Mouse (Mus musculus) lung, postnatal 0 days (tissue): Measurements from ENCODE around the gene Hba-a2. TPM values are rescaled to one million over a fixed set of nuclear protein-coding genes. Genes with fewer than 3 reads are reported as not detected.

Experiments used
- ATAC-seq: fragments of 200-750 bp; cut with Nextera tagmentation; 2 replicates; pipeline ENCODE4 v1.8.0; 2017; ENCODE audit warnings: moderate library complexity
- DNase-seq: peaks from one replicate; pipeline ENCODE4 v3.0.0-alpha.2; 2016; ENCODE audit warnings: low spot score
- H3K27ac ChIP-seq: fragments of 300-500 bp; sonication (generic); 2 replicates; pipeline ENCODE4 v1.5.1; 2014; ENCODE audit warnings: antibody characterized with exemption, mild to moderate bottlenecking, low read length, mixed read lengths
- H3K27me3 ChIP-seq: fragments of 300-500 bp; sonication (generic); replicated peaks from 2 replicates; pipeline ENCODE4 v1.6.1; 2014; ENCODE audit warnings: low read length, mixed read lengths; ENCODE audit not compliant: insufficient read depth
- H3K36me3 ChIP-seq: fragments of 300-500 bp; sonication (generic); 2 replicates; pipeline ENCODE4 v1.6.1; 2014; ENCODE audit warnings: low read length, mixed read lengths; ENCODE audit not compliant: insufficient read depth
- H3K4me1 ChIP-seq: fragments of 300-500 bp; sonication (generic); 2 replicates; pipeline ENCODE4 v1.6.1; 2014; ENCODE audit warnings: antibody characterized with exemption, low read depth, low read length, mixed read lengths; ENCODE audit not compliant: insufficient read depth
- H3K4me2 ChIP-seq: fragments of 300-500 bp; sonication (generic); replicated peaks from 2 replicates; pipeline ENCODE4 v1.6.1; 2014; ENCODE audit warnings: low read depth, mild to moderate bottlenecking, low read length, moderate library complexity, mixed read lengths
- H3K4me3 ChIP-seq: fragments of 300-500 bp; sonication (generic); 2 replicates; pipeline ENCODE4 v1.5.1; 2014; ENCODE audit warnings: low read depth, low read length
- H3K9ac ChIP-seq: fragments of 300-500 bp; sonication (generic); replicated peaks from 2 replicates; pipeline ENCODE4 v1.6.1; 2014; ENCODE audit warnings: low read depth, mild to moderate bottlenecking
- H3K9me3 ChIP-seq: fragments of 300-500 bp; sonication (generic); 2 replicates; pipeline ENCODE4 v1.6.1; 2016; ENCODE audit warnings: low read length, mixed read lengths
- CTCF ChIP-seq: IDR thresholded peaks from 2 replicates; pipeline ENCODE4 v1.5.1; 2016; ENCODE audit warnings: antibody characterized with exemption, mild to moderate bottlenecking
- EP300 ChIP-seq: IDR thresholded peaks from 2 replicates; pipeline ENCODE4 v1.6.1; 2016; ENCODE audit warnings: antibody characterized with exemption, mild to moderate bottlenecking, control low read depth
- WGBS: fragments of 180-500 bp; shearing (Covaris S2); extraction: QIAGEN DNeasy Blood & Tissue Kit; methylation state at CpG from one replicate; pipeline ENCODE4 v1.1.7; 2014; 5-methylcytosine and 5-hydroxymethylcytosine counted together
- polyA plus RNA-seq: library from polyadenylated mRNA; unstranded; fragments of >200 nt; fragmentation: Nextera tagmentation; extraction: Ambion mirVana; gene quantifications from 2 replicates; pipeline ENCODE4 v1.2.1, GENCODE M21; 2015

Hba-a2 gene
- polyA plus RNA-seq, 1 experiment from 2014 or later, result 27,628 TPM

DNA sequence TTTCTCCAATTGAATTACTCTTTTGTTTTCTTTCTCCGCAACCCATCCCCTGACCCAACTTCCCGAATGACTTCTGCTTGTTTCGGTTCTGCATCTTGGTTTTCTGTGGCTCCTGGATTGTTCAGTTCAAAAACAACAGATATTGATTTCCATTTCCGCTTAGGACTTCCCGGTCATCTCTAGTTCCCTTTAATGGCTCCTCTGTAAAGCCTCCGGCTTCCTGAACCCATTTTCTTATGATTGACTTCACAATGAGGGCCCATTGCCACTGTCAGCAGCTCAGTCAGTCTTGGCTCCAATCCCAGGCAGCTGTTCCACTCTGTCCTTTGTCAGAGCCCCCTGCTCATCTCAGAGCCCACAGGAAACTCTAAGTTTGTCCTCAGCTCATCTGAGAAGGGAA is 34.8 kb downstream of the Hba-a2 start:
- Histone ChIP-seq H3K4me3 (no peak overlapping the region), H3K9ac (no peak overlapping the region), H3K27ac (no peak overlapping the region), H3K27me3 (no peaks in the 10 kb centered on the region), H3K9me3 (no peaks in the 10 kb centered on the region), H3K4me2 (no peak overlapping the region), H3K4me1 (no peaks in the 10 kb centered on the region), H3K36me3 (no peaks in the 10 kb centered on the region)
- DNase-seq (no peak), ATAC-seq (peak; percentile 38)
- 40% methylated on average over 6 of the region's 6 CpGs for WGBS
- TF ChIP-seq CTCF, result no peak
- 0 out of 2 replicates have a peak, but pooled peaks have one; percentile 21 for TF ChIP-seq EP300

DNA sequence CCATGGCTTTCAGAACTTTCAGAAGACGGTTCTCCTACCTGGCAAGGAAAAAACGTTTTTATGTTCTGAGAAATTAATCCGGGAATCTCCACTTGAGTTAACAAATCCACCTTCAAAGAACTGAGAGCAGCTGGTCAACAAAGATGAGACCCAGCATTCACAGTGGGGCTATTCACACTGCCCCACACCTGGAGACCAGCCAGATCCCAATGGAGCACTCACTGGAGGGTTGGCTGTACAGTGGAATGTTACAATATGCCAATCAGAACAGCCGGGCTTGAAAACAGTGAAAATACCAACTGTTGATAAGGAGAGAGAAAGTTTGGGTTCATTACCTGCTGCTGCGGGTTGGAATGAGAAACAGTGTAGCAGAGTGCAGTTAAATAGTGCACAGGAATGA is 35.6 kb downstream of the Hba-a2 start:
- no peak overlapping the region for H3K4me2 ChIP-seq
- 43% methylated on average over 5 of the region's 5 CpGs for WGBS
- DNase-seq, result no peak
- no peaks in the 10 kb centered on the region for H3K4me1 ChIP-seq
- no peaks in the 10 kb centered on the region for H3K9me3 ChIP-seq
- H3K27ac ChIP-seq, result no peak overlapping the region
- no peak for TF ChIP-seq CTCF
- no peak for TF ChIP-seq EP300
- H3K4me3 ChIP-seq, result no peak overlapping the region
- H3K27me3 ChIP-seq, result no peaks in the 10 kb centered on the region
- peak; percentile 22; the same call in 1 of the 2 replicates for ATAC-seq
- no peak overlapping the region for H3K9ac ChIP-seq
- no peaks in the 10 kb centered on the region for H3K36me3 ChIP-seq

DNA sequence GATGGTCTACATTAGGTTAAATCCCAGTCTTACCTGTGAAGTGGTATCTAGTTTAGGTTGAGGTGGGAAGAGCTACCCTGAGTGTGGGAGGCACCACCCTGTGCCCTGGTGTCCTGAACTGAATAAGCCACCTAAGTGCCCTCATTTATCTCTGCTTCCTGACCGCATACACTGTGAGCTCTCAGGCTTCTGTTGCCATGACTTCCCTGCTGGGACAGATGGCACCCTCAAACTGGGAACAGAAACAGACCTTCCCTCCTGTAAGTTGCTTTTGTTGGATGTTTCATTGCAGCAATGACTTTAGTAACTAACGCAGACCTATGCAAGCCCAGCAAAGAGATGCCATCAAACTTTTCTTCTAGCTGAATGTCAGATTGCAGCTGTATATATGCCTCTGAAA is 36.9 kb downstream of the Hba-a2 start:
- no peak for ATAC-seq
- H3K9ac ChIP-seq, result no peak overlapping the region
- H3K27ac ChIP-seq, result no peak overlapping the region
- no peaks in the 10 kb centered on the region for H3K27me3 ChIP-seq
- H3K4me3 ChIP-seq, result no peak overlapping the region
- WGBS, result 75% methylated on average over 2 of the region's 2 CpGs
- DNase-seq, result no peak
- TF ChIP-seq EP300 (no peak), CTCF (no peak)
- no peak overlapping the region for H3K4me2 ChIP-seq
- no peaks in the 10 kb centered on the region for H3K36me3 ChIP-seq
- H3K4me1 ChIP-seq, result no peaks in the 10 kb centered on the region
- H3K9me3 ChIP-seq, result no peaks in the 10 kb centered on the region

DNA sequence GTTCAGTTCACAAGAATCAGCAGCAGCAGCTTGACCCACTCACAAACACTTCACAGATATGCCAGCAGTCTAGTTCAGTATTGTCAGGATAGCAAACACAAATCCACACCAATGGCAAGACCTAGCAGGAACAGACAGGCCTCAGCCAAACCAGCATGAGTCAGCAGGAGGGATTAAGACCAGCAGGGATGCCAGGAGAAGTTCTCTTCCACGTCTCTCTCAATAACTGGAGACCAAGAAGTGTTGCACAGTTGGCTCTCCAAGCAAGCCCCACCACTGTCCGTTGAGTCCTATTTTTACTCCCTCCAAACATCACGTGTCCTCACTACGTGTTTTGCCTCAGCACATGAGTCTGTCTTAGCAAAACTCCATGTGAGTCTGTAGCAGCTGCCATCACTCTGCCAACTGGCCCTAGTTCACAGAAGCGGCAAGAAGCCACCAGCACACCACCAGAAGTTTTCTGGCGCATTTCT is 40.2 kb downstream of the Hba-a2 start:
- peak; percentile 76 for ATAC-seq
- H3K9me3 ChIP-seq, result no peaks in the 10 kb centered on the region
- no peak overlapping the region for H3K4me3 ChIP-seq
- no peak overlapping the region for H3K9ac ChIP-seq
- H3K27me3 ChIP-seq, result no peaks in the 10 kb centered on the region
- no peak overlapping the region for H3K4me2 ChIP-seq
- H3K36me3 ChIP-seq, result no peaks in the 10 kb centered on the region
- 71% methylated on average over 6 of the region's 6 CpGs for WGBS
- H3K27ac ChIP-seq, result no peak overlapping the region
- peak; percentile 75 for DNase-seq
- H3K4me1 ChIP-seq, result peaks cover 8% of the 10 kb centered on the region; the same call in 1 of the 2 replicates
- TF ChIP-seq CTCF, result no peak
- TF ChIP-seq EP300, result no peak

DNA sequence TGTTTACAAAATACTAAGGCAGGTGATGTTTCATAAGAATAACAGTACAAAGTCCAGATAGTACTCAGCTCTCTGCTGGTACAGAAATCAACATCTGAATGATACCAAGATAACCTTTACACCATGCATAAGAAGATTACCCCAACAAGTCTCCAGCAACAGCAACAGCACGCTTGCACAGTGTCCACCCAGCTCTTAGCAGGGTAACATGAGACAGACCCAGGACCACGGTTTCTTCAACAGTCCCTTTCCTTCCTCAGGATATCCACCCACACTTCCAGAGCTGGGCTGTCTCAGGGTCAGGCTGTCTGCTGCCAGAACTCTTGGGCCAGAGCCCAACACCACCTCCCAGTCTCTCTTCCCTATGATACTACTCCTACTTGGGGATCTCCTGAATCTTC is 42.8 kb downstream of the Hba-a2 start:
- H3K4me2 ChIP-seq, result no peak overlapping the region
- TF ChIP-seq EP300 (peak; percentile 32; the same call in 1 of the 2 replicates), CTCF (no peak)
- H3K36me3 ChIP-seq, result no peaks in the 10 kb centered on the region
- no peak overlapping the region for H3K9ac ChIP-seq
- H3K4me3 ChIP-seq, result no peak overlapping the region
- WGBS, result 45% methylated on average over 2 of the region's 2 CpGs
- DNase-seq, result no peak
- peaks cover 9% of the 10 kb centered on the region; the same call in 1 of the 2 replicates for H3K4me1 ChIP-seq
- H3K9me3 ChIP-seq, result no peaks in the 10 kb centered on the region
- ATAC-seq, result peak; percentile 46; the same call in 1 of the 2 replicates
- no peaks in the 10 kb centered on the region for H3K27me3 ChIP-seq
- no peak overlapping the region for H3K27ac ChIP-seq

DNA sequence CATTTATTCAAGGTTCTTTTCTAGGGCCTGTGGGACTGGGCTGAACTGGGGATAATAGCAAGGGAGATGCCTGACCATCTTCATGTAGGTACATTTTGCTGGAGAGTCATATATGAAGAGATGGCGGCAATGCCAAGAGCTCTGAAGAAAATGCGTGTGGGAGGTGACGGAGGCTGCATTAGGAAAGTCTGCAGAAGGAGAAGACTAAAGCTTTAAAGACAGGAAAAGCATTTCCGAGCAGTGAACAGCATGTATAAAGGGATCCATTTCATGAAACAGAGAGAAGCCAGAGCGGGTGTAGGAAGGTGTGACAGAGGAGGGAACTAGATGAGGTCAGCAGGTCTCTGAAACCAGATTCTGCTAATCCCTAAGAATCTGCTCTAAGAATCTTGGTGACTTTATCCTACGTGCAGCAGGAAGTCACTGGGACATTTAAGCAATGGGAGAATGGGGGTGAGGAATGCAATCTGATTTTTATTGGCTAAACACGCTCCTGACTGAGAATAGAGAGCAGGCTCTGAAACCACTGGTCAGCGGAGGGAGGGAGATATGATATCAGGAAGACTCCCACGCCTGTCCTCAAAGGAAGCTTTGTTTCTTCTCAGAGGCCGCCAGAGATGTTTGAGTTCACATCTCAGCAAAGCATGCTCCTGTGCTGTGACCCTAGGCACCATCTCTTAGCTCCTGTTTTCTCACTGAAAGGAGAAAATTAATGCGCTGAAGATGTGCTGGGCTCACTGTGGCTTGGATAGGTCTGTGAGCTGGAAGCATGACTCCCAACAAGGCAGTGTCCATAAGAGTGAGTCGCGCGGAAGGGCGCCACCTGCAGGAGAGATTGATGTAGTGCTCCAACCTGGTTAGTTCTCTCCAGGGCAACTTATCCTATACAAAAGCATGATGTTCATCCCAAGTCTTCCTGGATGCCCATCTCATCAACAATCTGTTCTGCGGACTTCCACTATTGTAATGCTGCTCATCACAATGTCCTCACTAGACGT is 44.5 kb downstream of the Hba-a2 start:
- Histone ChIP-seq H3K27me3 (no peaks in the 10 kb centered on the region), H3K27ac (no peak overlapping the region), H3K4me3 (no peak overlapping the region), H3K9ac (no peak overlapping the region), H3K4me1 (peaks cover 9% of the 10 kb centered on the region; the same call in 1 of the 2 replicates), H3K4me2 (no peak overlapping the region), H3K9me3 (no peaks in the 10 kb centered on the region), H3K36me3 (no peaks in the 10 kb centered on the region)
- ATAC-seq (peak; percentile 42), DNase-seq (peak; percentile 71)
- TF ChIP-seq EP300, result no peak
- peak; percentile 89 for TF ChIP-seq CTCF
- whole genome bisulfite sequencing, result 29% methylated on average over 17 of the region's 17 CpGs
